Comparison of ENCODE assay signal across 11 mouse cellular contexts in genomic region chr19:32903454-32904108, GRCm38 (mm10).
DNase-seq lines count a peak whose midpoint lies in the region; ATAC-seq and TF ChIP-seq lines count a peak whose summit lies in the region.
"Had no signal": no experiment of that assay in that cellular context is flagged by ENCODE, and none has a peak within 500 bp of the region (broad histone marks: within the 10 kb centered on the region; RNA-seq: fewer than 3 reads in every experiment).

No protein-coding gene starts in this region.

- intact Hi-C loops in left cerebral cortex, postnatal 4 days (cut with DNase I): no loop called here

- no peak for ATAC-seq in embryonic facial prominence, embryonic 11.5 days (replicated peaks; ENCODE audit: insufficient number of reproducible peaks, low FRiP score, low TSS enrichment, low read depth)
- peak; percentile 31; the same call in 1 of the 2 replicates for ATAC-seq in G1E (ENCODE audit: extremely low read depth, insufficient number of reproducible peaks, low FRiP score, poor library complexity, severe bottlenecking)

- H3K9ac ChIP-seq in embryonic facial prominence, embryonic 11.5 days (replicated peaks; ENCODE audit: low read length): no peak overlapping the region
- H3K9ac ChIP-seq: hindbrain, embryonic 15.5 days had no signal

- H3K27ac ChIP-seq in embryonic facial prominence, embryonic 11.5 days (replicated peaks; ENCODE audit: low read depth, low read length): no peak overlapping the region
- no peak overlapping the region for H3K27ac ChIP-seq in embryonic facial prominence, embryonic 10.5 days (replicated peaks)
- H3K27ac ChIP-seq: hindbrain, embryonic 15.5 days had no signal

- peak; percentile 12 for DNase-seq in embryonic facial prominence, embryonic 11.5 days (ENCODE audit: low spot score)
- DNase-seq in embryonic facial prominence, embryonic 10.5 days (ENCODE audit: low spot score): no peak
- peak; percentile 57 for DNase-seq in G1E (ENCODE audit: low spot score)
- peak; percentile 57 for DNase-seq in gastrocnemius, postnatal 25 days
- DNase-seq in lung, postnatal 10 days: peak; percentile 64
- no peak for DNase-seq in left cerebral cortex, postnatal 4 days
- no peak for DNase-seq in left cerebral cortex, adult 18-20 months (ENCODE audit: low spot score in 2 of 2)
- DNase-seq in cerebellum, adult 11-12 months: no peak
- DNase-seq: cerebellum, adult 18-20 months had no signal

- H3K4me1 ChIP-seq in embryonic facial prominence, embryonic 11.5 days (ENCODE audit: control insufficient read depth, insufficient read depth, low read length): no peaks in the 10 kb centered on the region
- H3K4me1 ChIP-seq in embryonic facial prominence, embryonic 10.5 days: peaks cover 26% of the 10 kb centered on the region
- H3K4me1 ChIP-seq in G1E (ENCODE audit: insufficient read depth, low read depth, low read length): peaks cover 63% of the 10 kb centered on the region
- H3K4me1 ChIP-seq: hindbrain, embryonic 15.5 days had no signal

- H3K4me3 ChIP-seq in embryonic facial prominence, embryonic 11.5 days (ENCODE audit: low read depth, low read length): no peak overlapping the region
- no peak overlapping the region for H3K4me3 ChIP-seq in embryonic facial prominence, embryonic 10.5 days
- H3K4me3 ChIP-seq in G1E (ENCODE audit: low read depth, low read length): no peak overlapping the region; the same call in 1 of the 2 replicates
- H3K4me3 ChIP-seq: hindbrain, embryonic 15.5 days had no signal

- H3K27me3 ChIP-seq in embryonic facial prominence, embryonic 11.5 days (ENCODE audit: control insufficient read depth, insufficient read depth, low read length): no peaks in the 10 kb centered on the region
- 0 out of 2 replicates have a peak, but pooled peaks cover 4% of the 10 kb centered on the region for H3K27me3 ChIP-seq in embryonic facial prominence, embryonic 10.5 days (replicated peaks; ENCODE audit: low read depth, poor library complexity, severe bottlenecking)
- H3K27me3 ChIP-seq in G1E (ENCODE audit: insufficient read depth, low read length): no peaks in the 10 kb centered on the region
- H3K27me3 ChIP-seq: hindbrain, embryonic 15.5 days had no signal

- WGBS in embryonic facial prominence, embryonic 11.5 days: 54% methylated on average over 7 of the region's 7 CpGs
- 57% methylated on average over 7 of the region's 7 CpGs for WGBS in embryonic facial prominence, embryonic 10.5 days

- H3K9me3 ChIP-seq in embryonic facial prominence, embryonic 11.5 days (replicated peaks; ENCODE audit: control insufficient read depth, low read length): no peaks in the 10 kb centered on the region
- H3K9me3 ChIP-seq in embryonic facial prominence, embryonic 10.5 days: no peaks in the 10 kb centered on the region
- H3K9me3 ChIP-seq in G1E (replicated peaks): no peaks in the 10 kb centered on the region
- H3K9me3 ChIP-seq: hindbrain, embryonic 15.5 days had no signal

- no peak overlapping the region for H3K4me2 ChIP-seq in embryonic facial prominence, embryonic 11.5 days (ENCODE audit: low read depth, low read length)
- H3K4me2 ChIP-seq: hindbrain, embryonic 15.5 days; midbrain, embryonic 11.5 days had no signal

- no peaks in the 10 kb centered on the region for H3K36me3 ChIP-seq in embryonic facial prominence, embryonic 11.5 days (replicated peaks; ENCODE audit: control insufficient read depth, insufficient read depth, low read depth, low read length)
- no peaks in the 10 kb centered on the region for H3K36me3 ChIP-seq in embryonic facial prominence, embryonic 10.5 days (replicated peaks)
- no peaks in the 10 kb centered on the region for H3K36me3 ChIP-seq in G1E (replicated peaks)
- H3K36me3 ChIP-seq: hindbrain, embryonic 15.5 days had no signal

- no peak for TF ChIP-seq CTCF in G1E (IDR thresholded peaks at IDR 0.05; ENCODE audit: low read depth, low read length)

Comparison
In these comparisons a context has a peak if more than half of its experiments do, and no peak if none do; other contexts are left out.
1. DNase-seq: peak in embryonic facial prominence, embryonic 11.5 days (single experiment), G1E (single experiment), gastrocnemius, postnatal 25 days (single experiment) and lung, postnatal 10 days (single experiment); none in embryonic facial prominence, embryonic 10.5 days (single experiment), left cerebral cortex, postnatal 4 days (single experiment), left cerebral cortex, adult 18-20 months (0 of 2) and cerebellum, adult 11-12 months (single experiment).